Mouse (Mus musculus): ENCODE data around the gene Arhgap21. TPM values are rescaled to one million over a fixed set of nuclear protein-coding genes. Genes with fewer than 3 reads are reported as not detected.
A peak's percentile ranks its signal among the peaks of the same experiment; 100 is the strongest.

Gene Arhgap21
- polyA plus RNA-seq, 1 experiment from 2014 or later: 19.4 TPM

DNA sequence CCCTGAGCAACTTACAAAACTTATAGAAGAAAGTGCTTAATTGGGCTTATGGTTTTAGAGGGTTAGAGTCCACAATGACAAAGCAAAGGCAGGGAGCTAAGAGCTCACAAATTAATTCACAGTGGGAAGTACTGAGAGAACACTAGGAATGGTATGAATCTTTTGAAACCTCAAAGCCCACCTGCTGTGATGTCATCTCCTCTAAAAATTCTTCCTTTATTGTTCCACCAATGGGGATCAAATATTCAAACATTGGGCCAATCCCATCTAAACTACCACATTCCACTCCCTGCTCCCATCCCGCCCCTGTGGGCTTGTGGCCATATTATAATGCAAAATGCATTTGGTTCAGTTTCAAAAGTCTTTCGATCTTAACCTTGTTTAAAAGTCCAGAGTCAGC is 22.8 kb upstream of the Arhgap21 start:
- ATAC-seq (replicated peaks; ENCODE audit: low FRiP score, low TSS enrichment, low read depth): no peak
- WGBS: 88% methylated on average over 2 of the region's 2 CpGs

DNA sequence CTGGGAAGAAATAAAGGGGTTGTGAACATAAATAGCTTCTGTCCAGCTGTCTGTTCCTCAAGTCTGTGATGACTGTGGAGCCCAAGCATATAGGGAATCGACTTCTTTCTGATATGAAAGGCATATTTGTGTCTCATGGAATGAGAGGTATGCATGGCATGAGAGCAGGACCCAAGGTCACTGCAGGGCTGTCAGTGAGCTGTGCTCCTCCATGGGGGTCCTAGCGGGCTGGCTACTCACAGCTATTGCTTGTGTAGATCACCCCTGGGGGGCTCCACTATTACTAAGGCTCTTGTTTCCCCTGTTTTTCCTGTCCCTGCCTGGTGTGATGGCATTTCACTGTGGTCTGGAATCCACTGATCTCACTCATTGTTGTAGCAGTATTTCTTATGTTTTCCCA is 22.2 kb upstream of the Arhgap21 start:
- Histone ChIP-seq H3K9ac (ENCODE audit: low read length) (no peak overlapping the region), H3K36me3 (ENCODE audit: control insufficient read depth, insufficient read depth, low read length) (no peaks in the 10 kb centered on the region), H3K4me2 (ENCODE audit: low read length) (no peak overlapping the region), H3K9me3 (ENCODE audit: control insufficient read depth, low read length) (no peaks in the 10 kb centered on the region), H3K27me3 (replicated peaks; ENCODE audit: control insufficient read depth, insufficient read depth, low read length) (no peaks in the 10 kb centered on the region), H3K4me3 (ENCODE audit: low read depth, low read length) (no peak overlapping the region), H3K27ac (ENCODE audit: low read depth) (no peak overlapping the region), H3K4me1 (replicated peaks; ENCODE audit: control insufficient read depth, insufficient read depth, low read length) (no peaks in the 10 kb centered on the region)
- ATAC-seq (replicated peaks; ENCODE audit: low FRiP score, low TSS enrichment, low read depth) (no peak), DNase-seq (ENCODE audit: low spot score) (no peak)
- WGBS: 47% methylated on average over 2 of the region's 2 CpGs

More for the DNA sequence above, 22.8 kb upstream of the Arhgap21 start:
- no peak overlapping the region for H3K4me3 ChIP-seq (ENCODE audit: low read depth, low read length)
- DNase-seq (ENCODE audit: low spot score): no peak
- H3K27ac ChIP-seq (ENCODE audit: low read depth): no peak overlapping the region
- no peaks in the 10 kb centered on the region for H3K4me1 ChIP-seq (replicated peaks; ENCODE audit: control insufficient read depth, insufficient read depth, low read length)
- no peak overlapping the region for H3K4me2 ChIP-seq (ENCODE audit: low read length)
- no peaks in the 10 kb centered on the region for H3K36me3 ChIP-seq (ENCODE audit: control insufficient read depth, insufficient read depth, low read length)
- no peak overlapping the region for H3K9ac ChIP-seq (ENCODE audit: low read length)
- no peaks in the 10 kb centered on the region for H3K27me3 ChIP-seq (replicated peaks; ENCODE audit: control insufficient read depth, insufficient read depth, low read length)
- H3K9me3 ChIP-seq (ENCODE audit: control insufficient read depth, low read length): no peaks in the 10 kb centered on the region

DNA sequence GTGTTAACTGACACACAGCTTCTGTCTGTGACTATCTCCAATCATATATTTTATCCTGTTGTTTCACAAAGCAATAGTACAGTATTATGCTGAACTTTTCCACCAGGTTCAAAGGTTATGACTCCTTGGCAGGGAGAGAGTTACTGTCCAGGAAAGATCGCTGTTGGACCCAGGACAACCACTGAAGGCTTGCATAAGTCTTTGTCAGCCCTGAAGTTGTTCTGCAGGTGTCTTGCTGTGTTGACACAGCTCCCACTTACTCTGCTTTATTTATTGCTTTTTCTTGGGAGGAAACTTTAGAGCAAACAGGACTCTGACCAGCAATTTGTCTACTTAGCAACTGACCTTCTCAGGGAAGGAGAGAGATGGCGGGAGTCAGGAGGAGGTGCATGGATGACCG is 21.4 kb upstream of the Arhgap21 start:
- H3K9me3 ChIP-seq (ENCODE audit: control insufficient read depth, low read length): no peaks in the 10 kb centered on the region
- 0 out of 2 replicates have a peak, but pooled peaks have one; percentile 23 for ATAC-seq (replicated peaks; ENCODE audit: low FRiP score, low TSS enrichment, low read depth)
- H3K4me1 ChIP-seq (replicated peaks; ENCODE audit: control insufficient read depth, insufficient read depth, low read length): no peaks in the 10 kb centered on the region

DNA sequence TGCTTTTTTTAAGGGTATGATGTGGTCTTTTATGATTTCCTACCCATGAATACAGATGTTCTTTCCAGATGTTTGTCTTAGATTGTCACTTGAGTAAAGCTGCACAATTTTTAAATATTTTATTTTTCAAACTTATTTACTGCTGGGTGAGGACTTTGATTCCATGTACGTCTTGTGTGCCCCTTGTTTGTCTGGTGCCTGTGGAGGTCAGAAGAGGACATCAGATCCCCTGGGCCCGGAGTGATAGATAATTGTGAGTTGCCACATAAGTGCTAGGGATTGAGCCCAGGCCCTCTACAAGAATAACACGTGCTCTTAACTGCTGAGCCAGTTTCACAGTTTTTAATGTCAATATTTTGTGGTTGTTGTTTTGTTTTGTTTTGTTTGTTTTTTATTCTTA is 19.1 kb upstream of the Arhgap21 start:
- 63% methylated on average over 3 of the region's 3 CpGs for WGBS
- Histone ChIP-seq H3K27me3 (replicated peaks; ENCODE audit: control insufficient read depth, insufficient read depth, low read length) (no peaks in the 10 kb centered on the region), H3K4me1 (replicated peaks; ENCODE audit: control insufficient read depth, insufficient read depth, low read length) (no peaks in the 10 kb centered on the region), H3K4me3 (ENCODE audit: low read depth, low read length) (no peak overlapping the region), H3K9me3 (ENCODE audit: control insufficient read depth, low read length) (no peaks in the 10 kb centered on the region), H3K27ac (ENCODE audit: low read depth) (no peak overlapping the region), H3K9ac (ENCODE audit: low read length) (no peak overlapping the region), H3K4me2 (ENCODE audit: low read length) (no peak overlapping the region), H3K36me3 (ENCODE audit: control insufficient read depth, insufficient read depth, low read length) (no peaks in the 10 kb centered on the region)
- DNase-seq (ENCODE audit: low spot score) (no peak), ATAC-seq (replicated peaks; ENCODE audit: low FRiP score, low TSS enrichment, low read depth) (no peak)

More for the DNA sequence above, 21.4 kb upstream of the Arhgap21 start:
- no peak for DNase-seq (ENCODE audit: low spot score)
- no peak overlapping the region for H3K9ac ChIP-seq (ENCODE audit: low read length)
- H3K27me3 ChIP-seq (replicated peaks; ENCODE audit: control insufficient read depth, insufficient read depth, low read length): no peaks in the 10 kb centered on the region
- H3K36me3 ChIP-seq (ENCODE audit: control insufficient read depth, insufficient read depth, low read length): no peaks in the 10 kb centered on the region
- no peak overlapping the region for H3K4me3 ChIP-seq (ENCODE audit: low read depth, low read length)
- H3K27ac ChIP-seq (ENCODE audit: low read depth): no peak overlapping the region
- 54% methylated on average over 3 of the region's 3 CpGs for WGBS
- no peak overlapping the region for H3K4me2 ChIP-seq (ENCODE audit: low read length)

DNA sequence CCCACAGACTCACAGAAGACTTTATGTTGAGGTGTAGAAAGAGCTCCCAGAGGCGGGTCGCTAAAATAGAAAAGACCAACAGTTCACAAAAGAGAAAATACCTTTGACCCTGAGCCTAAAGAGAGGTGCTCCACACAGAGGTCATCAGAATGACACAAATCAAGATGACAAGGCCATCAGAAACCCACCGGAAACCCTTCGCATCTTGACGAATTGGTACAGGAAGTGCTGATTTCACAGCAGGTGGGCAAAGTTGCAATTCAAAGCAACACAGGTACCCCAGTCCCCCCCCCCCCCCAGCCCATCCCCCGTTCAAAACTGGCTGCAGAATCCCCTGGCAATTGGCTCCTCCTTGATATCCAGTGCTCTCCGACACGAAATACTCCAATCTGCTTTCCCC is 10.0 kb upstream of the Arhgap21 start:
- H3K4me3 ChIP-seq (ENCODE audit: low read depth, low read length): no peak overlapping the region
- no peaks in the 10 kb centered on the region for H3K4me1 ChIP-seq (replicated peaks; ENCODE audit: control insufficient read depth, insufficient read depth, low read length)
- ATAC-seq (replicated peaks; ENCODE audit: low FRiP score, low TSS enrichment, low read depth): no peak
- no peaks in the 10 kb centered on the region for H3K27me3 ChIP-seq (replicated peaks; ENCODE audit: control insufficient read depth, insufficient read depth, low read length)
- H3K27ac ChIP-seq (ENCODE audit: low read depth): no peak overlapping the region
- H3K9me3 ChIP-seq (ENCODE audit: control insufficient read depth, low read length): no peaks in the 10 kb centered on the region
- DNase-seq (ENCODE audit: low spot score): no peak
- H3K4me2 ChIP-seq (ENCODE audit: low read length): no peak overlapping the region
- WGBS: 77% methylated on average over 8 of the region's 8 CpGs
- no peaks in the 10 kb centered on the region for H3K36me3 ChIP-seq (ENCODE audit: control insufficient read depth, insufficient read depth, low read length)
- no peak overlapping the region for H3K9ac ChIP-seq (ENCODE audit: low read length)

DNA sequence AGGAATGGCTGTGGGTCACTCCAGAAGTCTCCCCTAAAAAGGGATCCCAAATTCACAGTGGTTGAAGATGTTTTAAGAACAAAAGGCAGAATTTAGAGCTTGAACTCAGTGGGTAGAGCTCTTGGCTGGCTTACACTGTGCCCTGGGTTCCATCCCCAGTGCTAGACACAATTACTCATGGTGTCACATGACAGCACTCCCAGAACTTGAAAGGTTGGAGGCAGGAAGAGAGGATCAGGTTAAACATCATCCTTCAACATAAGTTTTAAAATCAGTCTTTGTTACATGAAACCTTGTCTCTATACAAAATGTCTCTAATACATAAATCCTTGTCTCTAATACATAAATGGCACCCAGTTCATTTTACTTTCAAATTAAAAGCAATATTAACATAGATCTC is 8.4 kb upstream of the Arhgap21 start:
- DNase-seq (ENCODE audit: low spot score) (no peak), ATAC-seq (replicated peaks; ENCODE audit: low FRiP score, low TSS enrichment, low read depth) (no peak)
- no peak overlapping the region for H3K4me3 ChIP-seq (ENCODE audit: low read depth, low read length)
- H3K4me1 ChIP-seq (replicated peaks; ENCODE audit: control insufficient read depth, insufficient read depth, low read length): no peaks in the 10 kb centered on the region
- no peak overlapping the region for H3K9ac ChIP-seq (ENCODE audit: low read length)
- H3K4me2 ChIP-seq (ENCODE audit: low read length): no peak overlapping the region
- no peak overlapping the region for H3K27ac ChIP-seq (ENCODE audit: low read depth)
- H3K36me3 ChIP-seq (ENCODE audit: control insufficient read depth, insufficient read depth, low read length): no peaks in the 10 kb centered on the region
- H3K9me3 ChIP-seq (ENCODE audit: control insufficient read depth, low read length): no peaks in the 10 kb centered on the region
- no peaks in the 10 kb centered on the region for H3K27me3 ChIP-seq (replicated peaks; ENCODE audit: control insufficient read depth, insufficient read depth, low read length)

DNA sequence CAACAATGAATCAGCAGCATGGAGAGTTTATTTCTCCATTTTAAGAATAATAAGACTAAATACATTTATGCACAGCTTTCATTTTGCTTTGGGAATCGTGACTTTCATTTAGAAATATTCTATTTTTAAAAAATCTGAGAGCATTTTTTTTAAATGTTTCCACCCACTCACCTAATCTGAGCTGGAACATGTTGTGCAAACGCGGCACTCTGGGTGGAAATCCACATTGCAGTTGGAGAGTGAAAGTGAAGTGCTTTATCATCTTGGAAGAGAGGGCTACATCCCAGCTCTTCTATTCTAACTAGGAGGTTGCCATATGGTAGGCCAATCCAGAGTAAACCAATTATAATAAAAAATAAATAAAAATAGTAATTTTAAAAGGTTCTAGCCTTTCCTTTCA is 4.8 kb upstream of the Arhgap21 start:
- H3K4me2 ChIP-seq (ENCODE audit: low read length): no peak overlapping the region

DNA sequence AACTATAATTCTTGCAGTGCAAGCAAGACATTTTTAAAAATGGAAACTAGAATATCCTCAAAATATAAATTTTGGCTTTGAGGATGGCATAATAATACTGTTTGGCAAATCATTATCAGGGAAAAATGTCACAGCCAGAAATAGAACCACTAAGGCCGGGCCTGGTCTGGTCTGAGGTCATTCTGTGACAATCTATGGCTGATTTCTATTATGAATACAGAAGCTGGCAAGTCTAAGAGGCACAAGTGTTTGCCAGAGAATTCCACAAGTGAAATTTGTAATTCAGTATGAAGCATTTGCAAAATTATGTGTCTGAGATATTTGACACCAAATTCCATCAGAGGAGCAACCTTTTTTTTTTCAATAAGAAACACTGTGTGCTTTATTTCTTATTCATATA is 3.5 kb upstream of the Arhgap21 start:
- no peak overlapping the region for H3K27ac ChIP-seq (ENCODE audit: low read depth)
- H3K4me1 ChIP-seq (replicated peaks; ENCODE audit: control insufficient read depth, insufficient read depth, low read length): peaks cover under 1% of the 10 kb centered on the region; the same call in 1 of the 2 replicates
- WGBS: 68% methylated on average over 1 of the region's 1 CpGs
- no peaks in the 10 kb centered on the region for H3K9me3 ChIP-seq (ENCODE audit: control insufficient read depth, low read length)
- DNase-seq (ENCODE audit: low spot score): no peak
- no peak overlapping the region for H3K9ac ChIP-seq (ENCODE audit: low read length)
- H3K27me3 ChIP-seq (replicated peaks; ENCODE audit: control insufficient read depth, insufficient read depth, low read length): no peaks in the 10 kb centered on the region
- ATAC-seq (replicated peaks; ENCODE audit: low FRiP score, low TSS enrichment, low read depth): no peak
- H3K36me3 ChIP-seq (ENCODE audit: control insufficient read depth, insufficient read depth, low read length): no peaks in the 10 kb centered on the region
- H3K4me2 ChIP-seq (ENCODE audit: low read length): no peak overlapping the region
- H3K4me3 ChIP-seq (ENCODE audit: low read depth, low read length): no peak overlapping the region

More for the DNA sequence above, 4.8 kb upstream of the Arhgap21 start:
- Histone ChIP-seq H3K4me3 (ENCODE audit: low read depth, low read length) (no peak overlapping the region), H3K27me3 (replicated peaks; ENCODE audit: control insufficient read depth, insufficient read depth, low read length) (no peaks in the 10 kb centered on the region), H3K36me3 (ENCODE audit: control insufficient read depth, insufficient read depth, low read length) (no peaks in the 10 kb centered on the region), H3K4me1 (replicated peaks; ENCODE audit: control insufficient read depth, insufficient read depth, low read length) (no peaks in the 10 kb centered on the region), H3K9me3 (ENCODE audit: control insufficient read depth, low read length) (no peaks in the 10 kb centered on the region), H3K9ac (ENCODE audit: low read length) (no peak overlapping the region), H3K27ac (ENCODE audit: low read depth) (no peak overlapping the region)
- DNase-seq (ENCODE audit: low spot score): no peak
- ATAC-seq (replicated peaks; ENCODE audit: low FRiP score, low TSS enrichment, low read depth): no peak
- WGBS: 84% methylated on average over 3 of the region's 3 CpGs

DNA sequence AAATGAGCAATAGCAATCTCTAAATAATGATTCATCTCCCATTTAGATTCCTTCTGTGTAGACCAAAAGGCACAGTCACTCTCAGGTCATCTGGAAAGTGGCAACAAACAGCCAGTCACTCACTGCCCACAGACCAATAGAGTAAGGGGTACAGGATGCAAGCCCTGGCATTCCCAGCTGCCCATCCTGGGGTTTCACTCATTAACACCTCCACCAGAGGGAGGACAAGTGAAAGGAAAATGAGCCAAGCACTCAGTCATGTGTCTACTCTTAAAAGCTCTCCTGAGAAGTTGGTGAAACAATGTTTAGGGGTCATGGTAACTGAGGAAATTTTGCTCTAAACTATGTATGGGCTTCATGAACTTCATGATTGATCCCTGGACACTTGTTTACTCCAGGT is 2.9 kb upstream of the Arhgap21 start:
- no peak overlapping the region for H3K9ac ChIP-seq (ENCODE audit: low read length)
- no peak overlapping the region for H3K4me3 ChIP-seq (ENCODE audit: low read depth, low read length)
- H3K4me1 ChIP-seq (replicated peaks; ENCODE audit: control insufficient read depth, insufficient read depth, low read length): peaks cover 6% of the 10 kb centered on the region
- no peak overlapping the region for H3K27ac ChIP-seq (ENCODE audit: low read depth)
- H3K36me3 ChIP-seq (ENCODE audit: control insufficient read depth, insufficient read depth, low read length): no peaks in the 10 kb centered on the region
- H3K27me3 ChIP-seq (replicated peaks; ENCODE audit: control insufficient read depth, insufficient read depth, low read length): no peaks in the 10 kb centered on the region
- DNase-seq (ENCODE audit: low spot score): no peak
- ATAC-seq (replicated peaks; ENCODE audit: low FRiP score, low TSS enrichment, low read depth): no peak
- no peak overlapping the region for H3K4me2 ChIP-seq (ENCODE audit: low read length)
- no peaks in the 10 kb centered on the region for H3K9me3 ChIP-seq (ENCODE audit: control insufficient read depth, low read length)

All from intestine, embryonic 14.5 days (tissue).